Mouse (Mus musculus): ENCODE measurements around the gene Vps26b.

- TF ChIP-seq POLR2A (IDR thresholded peaks at IDR 0.05; ENCODE audit: insufficient read depth, low read depth, low read length): no peak
- no peak for TF ChIP-seq CTCF (IDR thresholded peaks at IDR 0.05)
These were observed 3.2 kb downstream of the Vps26b start for GRCm38 (mm10) chr9:27026708-27027107.

All from heart, adult 2 months (tissue).